Mouse (Mus musculus): ENCODE results near the gene Pstpip1. TPM values are rescaled to one million over a fixed set of nuclear protein-coding genes. Genes with fewer than 3 reads are reported as not detected.

Pstpip1 gene
- total and polyA plus RNA-seq, 3 experiments, result 8.1 to 32.0 (median 15.6) TPM

GRCm38 (mm10) chr9:56065011-56065410 is 24.8 kb upstream of the Pstpip1 start:
- Histone ChIP-seq H3K4me1 (ENCODE audit: control insufficient read depth in 1 of 2, insufficient read depth in 2 of 2) (0 out of 4 replicates have a peak, but pooled peaks cover 0 to 5% of the 10 kb centered on the region in 2 experiments), H3K27ac (ENCODE audit: insufficient read depth, low read depth) (no peak overlapping the region), H3K36me3 (replicated peaks in 1 of 2; ENCODE audit: control insufficient read depth in 1 of 2, insufficient read depth in 1 of 2, low read length in 1 of 2) (peaks cover 26 to 66% of the 10 kb centered on the region in 2 experiments), H3K27me3 (replicated peaks) (no peaks in the 10 kb centered on the region), H3K4me3 (replicated peaks in 1 of 3; ENCODE audit: low read depth in 2 of 3, low read length in 2 of 3, poor library complexity in 1 of 3) (no peak overlapping the region), H3K79me2 (replicated peaks; ENCODE audit: control insufficient read depth, extremely low read depth, insufficient read depth, poor library complexity, severe bottlenecking) (no peaks in the 10 kb centered on the region), H3K9me3 (replicated peaks; ENCODE audit: low read length) (no peaks in the 10 kb centered on the region), H3K4me2 (ENCODE audit: insufficient read depth, low read depth, poor library complexity, severe bottlenecking) (no peak overlapping the region), H3K9ac (ENCODE audit: insufficient read depth, low read depth) (no peak overlapping the region)
- in situ Hi-C loops (cut with MboI; ENCODE audit: low pct_ligation_motif_present, low pct_unique_long_range_greater_than_20kb, low sequenced_read_pairs), result no loop called here
- no peak for TF ChIP-seq PAX5 (IDR thresholded peaks at IDR 0.05; ENCODE audit: low read length)
- dilution Hi-C loops (cut with MboI; ENCODE audit: extremely low pct_ligation_motif_present, extremely low pct_unique_long_range_greater_than_20kb, low sequenced_read_pairs), result no loop called here
- DNase-seq (ENCODE audit: extremely low read depth), result no peak

GRCm38 (mm10) chr9:56067964-56068363 is 21.8 kb upstream of the Pstpip1 start:
- Histone ChIP-seq H3K27ac (ENCODE audit: insufficient read depth, low read depth) (no peak overlapping the region), H3K4me2 (ENCODE audit: insufficient read depth, low read depth, poor library complexity, severe bottlenecking) (no peak overlapping the region), H3K79me2 (replicated peaks; ENCODE audit: control insufficient read depth, extremely low read depth, insufficient read depth, poor library complexity, severe bottlenecking) (no peaks in the 10 kb centered on the region), H3K9ac (ENCODE audit: insufficient read depth, low read depth) (no peak overlapping the region), H3K4me3 (replicated peaks in 1 of 3; ENCODE audit: low read depth in 2 of 3, low read length in 2 of 3, poor library complexity in 1 of 3) (no peak overlapping the region), H3K36me3 (replicated peaks in 1 of 2; ENCODE audit: control insufficient read depth in 1 of 2, insufficient read depth in 1 of 2, low read length in 1 of 2) (peaks cover 3 to 51% of the 10 kb centered on the region in 2 experiments), H3K4me1 (ENCODE audit: control insufficient read depth in 1 of 2, insufficient read depth in 2 of 2) (no peaks in the 10 kb centered on the region), H3K27me3 (replicated peaks) (no peaks in the 10 kb centered on the region), H3K9me3 (replicated peaks; ENCODE audit: low read length) (no peaks in the 10 kb centered on the region)
- no peak for DNase-seq (ENCODE audit: extremely low read depth)
- in situ Hi-C loops (cut with MboI; ENCODE audit: low pct_ligation_motif_present, low pct_unique_long_range_greater_than_20kb, low sequenced_read_pairs) (no loop called here), dilution Hi-C loops (cut with MboI; ENCODE audit: extremely low pct_ligation_motif_present, extremely low pct_unique_long_range_greater_than_20kb, low sequenced_read_pairs) (no loop called here)
- TF ChIP-seq IRF4 (IDR thresholded peaks at IDR 0.05; ENCODE audit: low read depth, low read length) (no peak), MAZ (IDR thresholded peaks at IDR 0.05; ENCODE audit: low read depth, low read length) (no peak), JUND (conservative IDR thresholded peaks at IDR 0.05; ENCODE audit: low read depth, low read length) (no peak), POLR2A (IDR thresholded peaks at IDR 0.05; ENCODE audit: low read depth, low read length) (no peak), ZKSCAN1 (IDR thresholded peaks at IDR 0.05; ENCODE audit: borderline replicate concordance, low read depth, low read length) (no peak), MYC (IDR thresholded peaks at IDR 0.05; ENCODE audit: low read depth, low read length) (no peak), POLR2AphosphoS2 (IDR thresholded peaks at IDR 0.05; ENCODE audit: low read depth, low read length) (no peak), ZC3H11A (IDR thresholded peaks at IDR 0.05; ENCODE audit: low read depth, low read length) (no peak)

- in situ Hi-C loops (cut with MboI; ENCODE audit: low pct_ligation_motif_present, low pct_unique_long_range_greater_than_20kb, low sequenced_read_pairs), result no loop called here
- dilution Hi-C loops (cut with MboI; ENCODE audit: extremely low pct_ligation_motif_present, extremely low pct_unique_long_range_greater_than_20kb, low sequenced_read_pairs), result no loop called here
- Histone ChIP-seq H3K9me3 (replicated peaks; ENCODE audit: low read length) (no peaks in the 10 kb centered on the region), H3K36me3 (replicated peaks in 1 of 2; ENCODE audit: control insufficient read depth in 1 of 2, insufficient read depth in 1 of 2, low read length in 1 of 2) (peaks cover 3 to 45% of the 10 kb centered on the region in 2 experiments), H3K4me1 (ENCODE audit: control insufficient read depth in 1 of 2, insufficient read depth in 2 of 2) (no peaks in the 10 kb centered on the region), H3K27ac (ENCODE audit: insufficient read depth, low read depth) (no peak overlapping the region), H3K27me3 (replicated peaks) (no peaks in the 10 kb centered on the region), H3K4me2 (ENCODE audit: insufficient read depth, low read depth, poor library complexity, severe bottlenecking) (no peak overlapping the region), H3K9ac (ENCODE audit: insufficient read depth, low read depth) (no peak overlapping the region), H3K4me3 (replicated peaks in 1 of 3; ENCODE audit: low read depth in 2 of 3, low read length in 2 of 3, poor library complexity in 1 of 3) (no peak overlapping the region), H3K79me2 (replicated peaks; ENCODE audit: control insufficient read depth, extremely low read depth, insufficient read depth, poor library complexity, severe bottlenecking) (no peaks in the 10 kb centered on the region)
- no peak for TF ChIP-seq KAT2A (IDR thresholded peaks at IDR 0.05; ENCODE audit: insufficient replicate concordance, low read length)
- no peak for TF ChIP-seq PAX5 (IDR thresholded peaks at IDR 0.05; ENCODE audit: low read length)
- no peak for TF ChIP-seq MYC (IDR thresholded peaks at IDR 0.05; ENCODE audit: low read depth, low read length)
- no peak for TF ChIP-seq EP300 (IDR thresholded peaks at IDR 0.05; ENCODE audit: low read length)
- TF ChIP-seq MEF2A (IDR thresholded peaks at IDR 0.05; ENCODE audit: borderline replicate concordance, low read depth, low read length), result no peak
- TF ChIP-seq NELFE (IDR thresholded peaks at IDR 0.05; ENCODE audit: low read depth, low read length), result no peak
- TF ChIP-seq IRF4 (IDR thresholded peaks at IDR 0.05; ENCODE audit: low read depth, low read length), result no peak
- no peak for TF ChIP-seq ELF1 (IDR thresholded peaks at IDR 0.05; ENCODE audit: low read depth, low read length)
- no peak for TF ChIP-seq CHD1 (IDR thresholded peaks at IDR 0.05; ENCODE audit: low read depth, low read length)
- no peak for TF ChIP-seq MAFK (IDR thresholded peaks at IDR 0.05; ENCODE audit: insufficient replicate concordance, low read length)
- TF ChIP-seq UBTF (IDR thresholded peaks at IDR 0.05; ENCODE audit: low read depth, low read length), result no peak
- TF ChIP-seq RCOR1 (conservative IDR thresholded peaks at IDR 0.05; ENCODE audit: low read depth, low read length), result no peak
- no peak for DNase-seq (ENCODE audit: extremely low read depth)
Measured at GRCm38 (mm10) chr9:56068630-56069029, 21.1 kb upstream of the Pstpip1 start.
